Mouse (Mus musculus) embryonic facial prominence, embryonic 13.5 days (tissue): ENCODE data around the gene Secisbp2. TPM values are rescaled to one million over a fixed set of nuclear protein-coding genes. Genes with fewer than 3 reads are reported as not detected.
A peak's percentile ranks its signal among the peaks of the same experiment; 100 is the strongest.

Experiments
- ATAC-seq: fragments of 200-750 bp; cut with Nextera tagmentation; 2 replicates; pipeline ENCODE4 v1.8.0; 2017; ENCODE audit warnings: low read depth; ENCODE audit not compliant: insufficient number of reproducible peaks, insufficient read depth, low FRiP score, low TSS enrichment
- H3K27ac ChIP-seq: fragments of 300-500 bp; sonication (generic); 2 replicates; pipeline ENCODE4 v1.5.1; 2015; ENCODE audit warnings: moderate library complexity, mild to moderate bottlenecking, inconsistent platforms
- H3K27me3 ChIP-seq: fragments of 300-500 bp; sonication (generic); 2 replicates; pipeline ENCODE4 v1.6.1; 2015; ENCODE audit warnings: mild to moderate bottlenecking, inconsistent platforms
- H3K36me3 ChIP-seq: fragments of 300-500 bp; sonication (generic); 2 replicates; pipeline ENCODE4 v1.6.1; 2015; ENCODE audit warnings: mild to moderate bottlenecking, inconsistent platforms
- H3K4me1 ChIP-seq: fragments of 300-500 bp; sonication (generic); 2 replicates; pipeline ENCODE4 v1.6.1; 2015; ENCODE audit warnings: inconsistent platforms
- H3K4me2 ChIP-seq: fragments of 300-500 bp; sonication (generic); 2 replicates; pipeline ENCODE4 v1.6.1; 2015; ENCODE audit warnings: moderate library complexity, mild to moderate bottlenecking, inconsistent platforms
- H3K4me3 ChIP-seq: fragments of 300-500 bp; sonication (generic); 2 replicates; pipeline ENCODE4 v1.5.1; 2015; ENCODE audit warnings: mild to moderate bottlenecking, inconsistent platforms
- H3K9ac ChIP-seq: fragments of 300-500 bp; sonication (generic); 2 replicates; pipeline ENCODE4 v1.6.1; 2015; ENCODE audit warnings: mild to moderate bottlenecking, inconsistent platforms
- H3K9me3 ChIP-seq: fragments of 300-500 bp; sonication (generic); 2 replicates; pipeline ENCODE4 v1.6.1; 2016; ENCODE audit warnings: inconsistent platforms
- WGBS: fragments of 180-500 bp; shearing (Covaris S2); methylation state at CpG from one replicate; pipeline ENCODE4 v1.1.7; 2015; ENCODE audit warnings: mixed read lengths; 5-methylcytosine and 5-hydroxymethylcytosine counted together
- polyA plus RNA-seq: library from polyadenylated mRNA; unstranded; fragments of >200 nt; fragmentation: Nextera tagmentation; extraction: Ambion mirVana; gene quantifications from 2 replicates; pipeline ENCODE4 v1.2.1, GENCODE M21; 2015

Gene Secisbp2
- polyA plus RNA-seq, 1 experiment from 2014 or later: 38.3 TPM

DNA sequence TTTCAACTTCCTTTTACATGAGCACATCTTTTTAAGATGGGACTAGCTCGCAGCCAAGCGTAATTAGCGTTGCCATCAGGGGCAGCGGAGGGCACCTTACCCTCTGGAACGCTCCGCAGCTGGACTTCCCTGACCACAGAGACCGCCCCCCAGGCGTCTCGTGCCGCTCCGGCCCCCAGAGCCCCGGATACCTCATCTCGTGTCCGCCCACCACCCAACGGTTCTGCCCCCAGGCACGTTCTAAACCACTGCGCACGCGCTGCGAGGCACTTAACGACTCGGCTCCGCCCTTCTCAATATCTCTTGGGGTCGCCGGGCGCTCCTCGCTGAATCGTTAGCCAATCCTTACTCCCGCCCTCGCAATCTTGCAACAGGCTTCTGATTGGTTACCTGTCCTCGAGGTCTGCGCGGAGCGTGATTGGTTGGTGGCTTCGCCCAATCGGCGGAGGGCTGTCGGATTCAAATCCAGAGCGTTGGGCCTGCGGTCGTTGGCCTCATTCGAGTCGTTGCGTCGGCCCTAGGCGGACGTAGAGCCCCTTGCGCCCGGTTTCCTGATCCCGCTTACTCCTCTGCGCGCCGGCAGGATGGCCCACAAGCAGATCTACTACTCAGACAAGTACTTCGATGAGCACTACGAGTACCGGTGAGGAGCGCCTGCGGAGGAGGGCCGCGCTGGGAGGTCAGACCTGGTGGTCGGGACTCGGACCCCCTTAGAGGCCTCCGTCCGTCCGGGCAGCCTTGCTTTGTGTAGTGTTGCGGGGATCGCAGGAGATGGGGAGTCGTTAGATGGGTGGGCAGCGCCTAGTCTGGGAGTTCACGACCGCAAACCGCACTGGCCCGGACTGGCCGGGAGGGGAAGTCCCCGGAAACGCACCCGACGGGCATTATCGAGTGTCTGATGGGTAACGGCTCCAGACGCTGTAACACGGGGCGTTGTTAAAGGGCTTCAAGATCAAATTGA lies 6.4 kb upstream of the Secisbp2 start, which contains the start of gene Cks2:
Cks2 (plus strand) TSS at position 404 of the 961 bp plus-strand sequence.
- Histone ChIP-seq H3K9ac (peak within 1 kb of the TSS; percentile 90), H3K4me1 (peaks cover 23% of the 10 kb centered on the region), H3K27ac (peak within 1 kb of the TSS; percentile 80), H3K9me3 (no peaks in the 10 kb centered on the region), H3K36me3 (no peaks in the 10 kb centered on the region), H3K4me2 (peak within 1 kb of the TSS; percentile 69), H3K4me3 (peak within 1 kb of the TSS; percentile 87), H3K27me3 (no peaks in the 10 kb centered on the region)
- peak; percentile 96 for ATAC-seq
- WGBS: under 1% methylated on average over 83 of the region's 83 CpGs

DNA sequence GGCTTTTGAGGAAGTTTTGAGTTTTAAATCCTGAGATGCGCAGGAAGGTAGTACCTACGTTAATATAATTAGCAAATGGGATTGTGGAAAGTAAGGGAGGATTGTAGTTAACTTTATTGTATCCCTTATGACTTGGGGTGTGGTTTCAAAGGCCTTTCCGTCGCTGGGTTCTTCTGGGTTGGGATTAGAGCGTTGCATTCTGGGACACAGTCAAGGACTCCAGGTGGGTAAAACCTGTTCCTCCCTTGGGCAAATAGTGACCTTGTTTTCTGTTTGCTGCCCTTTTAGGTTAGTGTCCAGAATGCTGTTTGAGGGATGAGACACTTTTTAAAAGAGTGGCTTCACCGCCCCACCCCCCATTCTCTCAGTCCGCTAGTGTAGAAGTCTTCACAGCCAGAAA lies 5.6 kb upstream of the Secisbp2 start:
- H3K27ac ChIP-seq: peak overlapping the region; percentile 80; the same call in 1 of the 2 replicates
- peak overlapping the region; percentile 69 for H3K4me2 ChIP-seq
- H3K27me3 ChIP-seq: no peaks in the 10 kb centered on the region
- H3K4me1 ChIP-seq: peaks cover 24% of the 10 kb centered on the region
- H3K4me3 ChIP-seq: peak overlapping the region; percentile 87
- ATAC-seq: no peak
- peak overlapping the region; percentile 90 for H3K9ac ChIP-seq
- no peaks in the 10 kb centered on the region for H3K9me3 ChIP-seq
- 0% methylated on average over 7 of the region's 7 CpGs for WGBS
- H3K36me3 ChIP-seq: no peaks in the 10 kb centered on the region

GRCm38 (mm10) chr13:51646362-51647027 lies 5.0 kb upstream of the Secisbp2 start:
- Histone ChIP-seq H3K4me1 (peaks cover 28% of the 10 kb centered on the region), H3K9me3 (no peaks in the 10 kb centered on the region), H3K27me3 (no peaks in the 10 kb centered on the region), H3K36me3 (no peaks in the 10 kb centered on the region), H3K4me2 (peak overlapping the region; percentile 69), H3K4me3 (peak overlapping the region; percentile 87), H3K9ac (peak overlapping the region; percentile 90), H3K27ac (no peak overlapping the region)
- no peak for ATAC-seq
- WGBS: 20% methylated on average over 3 of the region's 3 CpGs

GRCm38 (mm10) chr13:51647770-51648169 lies 3.7 kb upstream of the Secisbp2 start:
- peak overlapping the region; percentile 69 for H3K4me2 ChIP-seq
- H3K9me3 ChIP-seq: no peaks in the 10 kb centered on the region
- ATAC-seq: no peak
- peaks cover 2% of the 10 kb centered on the region for H3K36me3 ChIP-seq
- 91% methylated on average over 3 of the region's 3 CpGs for WGBS
- H3K27ac ChIP-seq: no peak overlapping the region
- peaks cover 33% of the 10 kb centered on the region for H3K4me1 ChIP-seq
- no peaks in the 10 kb centered on the region for H3K27me3 ChIP-seq
- H3K9ac ChIP-seq: no peak overlapping the region
- peak overlapping the region; percentile 87; the same call in 1 of the 2 replicates for H3K4me3 ChIP-seq

DNA sequence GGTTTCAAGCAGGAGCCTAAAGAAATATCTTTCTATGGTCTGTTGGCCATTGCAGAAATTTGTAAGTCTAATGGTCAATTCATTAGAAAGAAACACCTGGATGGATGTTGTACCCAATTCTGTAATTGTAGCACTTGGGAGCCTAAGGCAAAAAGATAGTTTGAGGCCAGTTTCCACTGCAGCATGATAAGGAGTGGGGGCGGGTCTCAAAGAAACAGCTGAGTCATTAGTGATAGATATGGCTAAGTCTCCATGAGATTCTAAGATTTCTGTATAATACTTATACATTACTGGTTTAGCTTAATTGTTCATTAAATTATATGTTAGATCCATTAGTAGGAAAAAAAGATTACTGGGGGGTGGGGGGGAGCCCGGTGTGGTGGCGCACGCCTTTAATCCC lies 3.3 kb upstream of the Secisbp2 start:
- peaks cover 7% of the 10 kb centered on the region for H3K36me3 ChIP-seq
- H3K4me3 ChIP-seq: no peak overlapping the region
- H3K27ac ChIP-seq: no peak overlapping the region
- H3K9me3 ChIP-seq: no peaks in the 10 kb centered on the region
- no peaks in the 10 kb centered on the region for H3K27me3 ChIP-seq
- no peak for ATAC-seq
- no peak overlapping the region for H3K9ac ChIP-seq
- peak overlapping the region; percentile 69; the same call in 1 of the 2 replicates for H3K4me2 ChIP-seq
- WGBS: 84% methylated on average over 4 of the region's 4 CpGs
- H3K4me1 ChIP-seq: peaks cover 34% of the 10 kb centered on the region

DNA sequence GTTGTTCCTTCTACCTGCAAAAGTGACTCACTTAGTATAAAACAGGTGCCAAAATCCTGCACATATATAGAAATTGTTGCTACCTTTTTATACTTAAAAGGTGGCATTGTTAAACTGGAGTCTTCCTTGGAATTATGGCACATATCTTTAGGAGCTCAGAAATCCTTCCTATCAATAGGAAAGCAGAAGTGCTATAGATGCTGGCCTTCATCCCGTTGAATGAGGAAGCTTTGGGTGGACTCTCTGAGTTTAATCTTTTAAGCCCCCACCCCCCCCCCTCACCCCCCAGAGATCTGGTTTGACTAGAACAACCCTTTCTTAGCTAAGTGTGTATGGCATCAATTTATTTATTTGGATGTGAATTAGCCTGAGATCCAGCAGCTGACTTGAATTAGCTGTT lies 1.8 kb upstream of the Secisbp2 start:
- Histone ChIP-seq H3K4me2 (no peak overlapping the region), H3K27me3 (no peaks in the 10 kb centered on the region), H3K4me3 (no peak overlapping the region), H3K4me1 (peaks cover 34% of the 10 kb centered on the region), H3K36me3 (peaks cover 19% of the 10 kb centered on the region), H3K9me3 (no peaks in the 10 kb centered on the region), H3K9ac (no peak overlapping the region), H3K27ac (no peak overlapping the region)
- 17% methylated on average over 1 of the region's 1 CpGs for WGBS
- ATAC-seq: no peak

- H3K36me3 ChIP-seq: peaks cover 53% of the 10 kb centered on the region
- H3K27ac ChIP-seq: no peak overlapping the region
- WGBS: 97% methylated on average over 6 of the region's 6 CpGs
- H3K4me2 ChIP-seq: no peak overlapping the region
- no peak overlapping the region for H3K9ac ChIP-seq
- ATAC-seq: no peak
- no peaks in the 10 kb centered on the region for H3K9me3 ChIP-seq
- H3K27me3 ChIP-seq: no peaks in the 10 kb centered on the region
- H3K4me3 ChIP-seq: no peak overlapping the region
- H3K4me1 ChIP-seq: peaks cover 17% of the 10 kb centered on the region
Measured at GRCm38 (mm10) chr13:51653159-51653558, 1.7 kb downstream of the Secisbp2 start.

DNA sequence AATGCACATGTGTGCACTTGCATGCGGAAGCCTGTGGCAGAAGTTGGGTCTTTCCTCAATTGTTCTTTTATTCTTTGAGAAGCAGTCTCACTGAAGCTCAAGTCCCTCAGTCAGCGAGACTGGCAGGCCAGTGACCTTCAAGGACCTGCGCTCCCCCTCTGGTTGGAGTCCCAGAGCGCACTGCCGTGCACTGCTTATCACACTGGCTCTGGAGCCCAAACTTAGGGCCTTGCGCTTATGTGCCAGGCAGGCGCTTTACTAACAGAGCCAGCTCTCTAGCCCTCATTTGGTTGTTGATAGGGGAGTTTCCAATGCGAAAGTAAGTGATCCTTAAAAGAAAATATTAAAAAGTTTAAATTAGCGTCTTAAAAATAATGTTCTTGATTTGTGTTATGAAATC lies 2.5 kb downstream of the Secisbp2 start:
- 92% methylated on average over 9 of the region's 9 CpGs for WGBS
- Histone ChIP-seq H3K9ac (no peak overlapping the region), H3K4me1 (peaks cover 11% of the 10 kb centered on the region), H3K4me2 (no peak overlapping the region), H3K27me3 (no peaks in the 10 kb centered on the region), H3K27ac (no peak overlapping the region), H3K4me3 (no peak overlapping the region), H3K9me3 (no peaks in the 10 kb centered on the region), H3K36me3 (peaks cover 61% of the 10 kb centered on the region)
- no peak for ATAC-seq

GRCm38 (mm10) chr13:51656516-51657235 lies 5.2 kb downstream of the Secisbp2 start:
- Histone ChIP-seq H3K36me3 (peaks cover 87% of the 10 kb centered on the region), H3K27me3 (no peaks in the 10 kb centered on the region), H3K4me3 (no peak overlapping the region), H3K27ac (no peak overlapping the region), H3K9me3 (no peaks in the 10 kb centered on the region), H3K4me2 (no peak overlapping the region), H3K4me1 (peaks cover 6% of the 10 kb centered on the region), H3K9ac (no peak overlapping the region)
- 95% methylated on average over 13 of the region's 13 CpGs for WGBS
- ATAC-seq: no peak

GRCm38 (mm10) chr13:51658094-51658493 lies 6.6 kb downstream of the Secisbp2 start:
- Histone ChIP-seq H3K27ac (no peak overlapping the region), H3K9me3 (no peaks in the 10 kb centered on the region), H3K36me3 (peaks cover 96% of the 10 kb centered on the region), H3K9ac (no peak overlapping the region), H3K4me2 (no peak overlapping the region), H3K4me1 (no peaks in the 10 kb centered on the region), H3K27me3 (no peaks in the 10 kb centered on the region), H3K4me3 (no peak overlapping the region)
- no peak for ATAC-seq
- WGBS: 97% methylated on average over 3 of the region's 3 CpGs

GRCm38 (mm10) chr13:51659573-51659972 lies 8.1 kb downstream of the Secisbp2 start:
- Histone ChIP-seq H3K36me3 (peaks cover 95% of the 10 kb centered on the region), H3K4me3 (no peak overlapping the region), H3K4me2 (no peak overlapping the region), H3K9me3 (no peaks in the 10 kb centered on the region), H3K27ac (no peak overlapping the region), H3K9ac (no peak overlapping the region), H3K4me1 (no peaks in the 10 kb centered on the region), H3K27me3 (no peaks in the 10 kb centered on the region)
- no peak for ATAC-seq
- 97% methylated on average over 7 of the region's 7 CpGs for WGBS
